Mouse (Mus musculus): Measurements from ENCODE around the gene Cd5.

Cd5 gene

GRCm38 (mm10) chr19:10758708-10759107 lies 19.9 kb upstream of the Cd5 start:
- no peak for DNase-seq (ENCODE audit: low read depth, low spot score)

DNA sequence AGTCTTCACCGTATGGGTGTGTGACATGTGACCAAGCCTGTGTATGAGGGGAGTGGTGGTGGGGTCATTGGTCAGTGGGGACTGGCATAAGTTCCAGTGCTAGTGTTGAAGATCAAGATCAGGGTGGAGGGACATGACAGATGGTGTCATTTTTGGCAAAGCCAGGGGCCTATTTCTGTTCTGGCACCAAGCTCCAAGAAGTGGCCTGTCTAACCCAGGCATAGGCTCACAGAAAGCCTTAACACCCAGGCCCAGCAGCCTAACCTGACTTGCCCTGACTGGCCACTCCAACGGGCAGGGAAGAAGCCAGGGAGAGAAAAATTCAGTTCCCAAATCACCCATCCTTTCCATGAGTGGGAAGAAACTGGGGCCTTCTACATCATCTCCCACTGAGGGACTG lies 18.7 kb upstream of the Cd5 start:
- no peak for DNase-seq (ENCODE audit: low read depth, low spot score)

- DNase-seq (ENCODE audit: low read depth, low spot score) = no peak
Observed at GRCm38 (mm10) chr19:10757125-10757524, 18.3 kb upstream of the Cd5 start.

DNA sequence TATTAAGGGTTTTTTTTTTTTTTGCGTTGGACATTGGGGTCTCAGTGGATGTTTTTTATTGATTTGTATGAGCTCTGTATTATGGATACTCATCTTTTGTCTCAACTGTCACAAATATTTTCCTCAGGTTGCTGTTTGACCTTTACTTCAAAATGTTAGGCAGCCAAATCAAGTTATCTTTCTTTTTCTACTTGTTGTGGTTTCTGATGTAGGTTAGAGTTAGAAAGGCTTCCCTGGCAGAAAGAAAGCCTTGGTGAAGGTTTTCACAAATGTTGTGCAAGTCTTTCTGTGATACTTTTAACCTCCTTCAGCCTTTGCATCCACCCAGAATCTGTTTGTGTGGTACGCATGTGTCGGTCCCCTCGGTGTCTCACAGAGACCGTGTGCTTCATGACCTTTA lies 13.8 kb upstream of the Cd5 start:
- no peak for DNase-seq (ENCODE audit: low read depth, low spot score)

DNA sequence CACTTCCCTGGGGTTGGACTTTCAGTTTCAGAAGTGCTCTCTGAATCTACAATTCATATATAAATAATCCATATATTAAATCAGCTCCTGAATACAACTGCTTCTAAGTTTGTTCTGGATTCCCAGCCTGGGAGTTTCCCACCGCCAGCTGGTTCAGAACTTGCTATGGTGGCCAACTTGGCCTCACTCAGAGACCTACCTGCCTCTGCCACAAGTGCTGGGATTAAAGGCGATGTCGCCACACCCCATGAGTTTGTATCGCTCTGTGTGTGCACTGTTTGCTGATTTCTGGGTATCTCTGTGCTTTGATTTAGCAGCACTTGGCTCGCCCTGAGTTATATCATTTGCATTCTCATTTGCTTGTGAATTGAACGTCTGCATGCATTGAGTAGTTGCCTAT lies 13.3 kb upstream of the Cd5 start:
- DNase-seq (ENCODE audit: low read depth, low spot score) = no peak

- no peak for DNase-seq (ENCODE audit: low read depth, low spot score)
Observed at GRCm38 (mm10) chr19:10751607-10752006, 12.8 kb upstream of the Cd5 start.

GRCm38 (mm10) chr19:10750161-10750560 lies 11.4 kb upstream of the Cd5 start:
- DNase-seq (ENCODE audit: low read depth, low spot score) = no peak

DNA sequence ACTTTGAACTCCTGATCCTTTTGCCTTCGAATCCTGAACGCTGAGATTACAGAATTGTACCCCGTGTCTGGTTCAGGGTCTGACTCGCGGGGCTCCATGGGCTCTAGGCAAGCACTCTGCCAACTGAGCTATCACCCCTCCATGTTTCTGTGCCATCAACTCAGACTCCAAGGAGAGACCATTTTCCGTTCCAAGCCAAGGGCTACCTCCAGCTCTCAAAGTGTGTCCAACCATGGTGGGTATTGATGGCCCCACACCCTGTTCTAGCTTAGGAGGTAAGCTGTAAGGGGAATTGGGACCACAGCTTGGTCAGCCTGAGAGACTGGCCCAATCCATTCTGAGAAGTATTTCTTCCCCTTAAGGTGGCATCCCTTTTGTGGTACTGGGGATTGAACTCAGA lies 10.5 kb upstream of the Cd5 start:
- no peak for DNase-seq (ENCODE audit: low read depth, low spot score)

DNA sequence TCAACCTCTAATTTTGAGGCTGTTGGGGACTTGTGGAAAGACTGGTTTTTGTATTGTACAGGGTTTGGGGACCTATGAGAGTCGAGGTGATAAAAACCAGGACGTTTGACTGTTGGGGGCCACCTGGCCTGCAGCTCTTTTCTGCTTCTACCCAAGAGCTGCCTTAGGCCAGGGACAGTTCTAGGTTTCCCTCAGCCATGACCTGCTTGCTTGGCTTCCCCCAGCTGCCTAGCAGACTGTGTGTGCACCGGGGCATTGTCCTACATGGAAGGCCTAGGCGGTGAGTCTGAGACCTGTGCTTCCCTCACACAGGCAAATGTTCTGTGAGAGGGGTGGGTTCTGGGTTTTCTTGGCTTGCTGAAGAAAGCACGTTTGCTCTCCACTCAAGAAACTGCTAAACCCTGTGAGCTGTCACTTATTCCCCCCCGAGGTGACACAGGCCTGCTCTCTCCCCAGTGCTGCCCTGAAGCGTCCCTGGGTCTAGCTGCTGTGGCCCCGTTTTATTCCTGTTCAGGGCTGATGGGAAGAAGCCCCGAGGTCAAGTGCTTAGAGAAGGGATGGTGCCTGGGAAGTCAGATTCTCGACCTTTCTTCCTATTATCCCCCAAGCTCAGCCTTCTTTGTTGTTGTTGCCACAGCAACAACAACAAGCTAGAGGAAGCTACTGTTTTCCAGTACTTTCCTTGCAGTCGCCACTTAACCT lies 9.8 kb upstream of the Cd5 start:
- DNase-seq (ENCODE audit: low read depth, low spot score) = no peak

- no peak for DNase-seq (ENCODE audit: low read depth, low spot score)
Observed at GRCm38 (mm10) chr19:10747718-10748117, 8.9 kb upstream of the Cd5 start.

DNA sequence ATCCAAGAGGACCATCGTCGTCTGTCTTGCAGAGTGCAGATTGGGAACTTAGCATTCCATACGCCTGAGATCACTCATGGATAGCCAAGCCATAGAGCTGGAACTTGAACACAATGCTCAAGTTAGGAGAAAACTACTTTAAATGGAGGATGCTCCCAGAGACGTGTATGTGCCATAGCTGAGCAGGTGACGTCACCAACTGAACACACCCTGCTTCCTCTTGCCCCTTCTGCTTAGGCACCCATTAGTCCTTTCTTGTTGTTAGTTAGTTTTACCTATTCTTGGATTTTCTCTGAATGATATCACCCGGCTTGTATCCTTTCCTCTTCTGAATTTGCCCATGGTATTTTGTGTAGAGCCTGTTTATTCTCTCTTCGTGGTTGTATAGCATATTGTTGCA lies 8.4 kb upstream of the Cd5 start:
- no peak for DNase-seq (ENCODE audit: low read depth, low spot score)

DNA sequence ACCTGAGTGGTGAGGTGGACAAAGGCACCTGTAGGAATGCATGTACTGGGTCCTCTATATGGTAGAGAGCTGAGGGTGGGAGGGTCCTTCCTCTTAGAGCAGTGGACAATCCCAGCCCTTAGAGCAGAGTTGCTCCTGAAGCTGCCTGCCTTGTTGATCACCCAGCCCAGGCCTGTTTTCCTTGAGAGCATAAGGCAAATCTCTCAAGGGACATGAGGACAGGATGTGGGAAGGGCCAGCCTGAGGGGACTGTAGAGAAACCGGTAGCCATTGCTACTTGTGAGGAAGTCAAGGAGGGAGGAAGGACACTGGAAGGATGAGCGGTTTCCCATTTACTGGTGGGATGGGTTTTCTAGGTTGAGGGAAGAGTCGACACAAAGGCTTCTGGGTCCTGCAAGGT lies 3.8 kb upstream of the Cd5 start:
- no peak for DNase-seq (ENCODE audit: low read depth, low spot score)

DNA sequence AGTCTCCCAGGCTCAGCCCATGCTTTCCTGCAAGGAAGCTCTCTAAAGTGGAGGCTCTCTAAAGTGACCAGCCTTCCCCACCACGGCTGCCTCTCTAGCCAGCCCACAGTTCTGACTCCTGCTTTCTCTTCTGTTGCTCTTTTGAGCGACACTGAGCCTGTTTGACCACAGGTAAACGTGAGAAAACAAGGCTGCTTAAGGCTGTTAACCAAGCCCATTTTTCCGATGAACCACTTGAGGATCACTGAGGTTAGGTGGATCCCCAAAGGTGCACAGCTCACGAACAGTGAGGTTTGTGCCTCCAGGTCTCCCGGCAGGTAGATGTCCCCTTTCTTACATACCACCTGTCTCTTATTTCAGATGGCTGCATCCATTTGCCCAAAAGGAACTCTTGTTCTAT lies 3.3 kb upstream of the Cd5 start:
- DNase-seq (ENCODE audit: low read depth, low spot score) = no peak

DNA sequence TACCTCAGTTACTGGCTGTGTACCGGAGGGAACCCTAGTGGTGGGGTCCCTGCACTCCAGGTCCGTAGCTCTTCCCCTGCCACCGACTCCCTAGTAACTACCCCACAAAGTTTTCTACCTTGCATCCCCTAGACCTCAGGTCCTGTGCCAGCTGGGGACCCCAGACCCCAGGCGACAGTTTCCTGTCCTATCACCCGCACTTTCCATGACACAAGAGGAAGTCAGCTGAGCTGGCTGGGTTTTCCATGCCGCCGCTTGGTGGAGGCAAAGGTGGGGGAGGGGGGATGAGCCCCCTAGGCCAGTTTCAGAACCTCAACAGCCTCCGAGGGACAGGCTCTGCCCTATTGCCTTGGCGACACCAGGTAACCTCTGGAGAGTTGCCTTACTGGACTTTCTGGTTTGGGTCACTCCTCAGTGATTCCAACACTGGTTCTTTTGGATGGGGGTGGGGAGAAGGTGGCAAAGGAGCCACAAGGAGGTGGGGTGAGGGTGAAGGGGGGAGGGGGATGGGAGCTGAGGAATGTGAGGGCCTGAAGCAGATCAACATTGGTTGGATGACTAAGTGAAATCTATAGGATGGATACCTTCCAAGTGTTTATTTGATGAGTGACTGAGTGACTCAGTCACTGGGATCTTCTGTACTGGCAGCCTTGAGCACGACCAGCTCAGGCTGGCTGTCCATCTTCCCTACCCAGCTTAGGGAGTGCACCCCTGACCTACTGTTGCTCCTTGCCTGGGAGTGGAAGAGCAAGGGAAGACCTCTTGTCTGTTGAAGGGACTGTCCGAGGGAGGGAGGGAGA lies 2.0 kb upstream of the Cd5 start:
- no peak for DNase-seq (ENCODE audit: low read depth, low spot score)

GRCm38 (mm10) chr19:10739916-10740315 lies 1.1 kb upstream of the Cd5 start:
- no peak for DNase-seq (ENCODE audit: low read depth, low spot score)

DNA sequence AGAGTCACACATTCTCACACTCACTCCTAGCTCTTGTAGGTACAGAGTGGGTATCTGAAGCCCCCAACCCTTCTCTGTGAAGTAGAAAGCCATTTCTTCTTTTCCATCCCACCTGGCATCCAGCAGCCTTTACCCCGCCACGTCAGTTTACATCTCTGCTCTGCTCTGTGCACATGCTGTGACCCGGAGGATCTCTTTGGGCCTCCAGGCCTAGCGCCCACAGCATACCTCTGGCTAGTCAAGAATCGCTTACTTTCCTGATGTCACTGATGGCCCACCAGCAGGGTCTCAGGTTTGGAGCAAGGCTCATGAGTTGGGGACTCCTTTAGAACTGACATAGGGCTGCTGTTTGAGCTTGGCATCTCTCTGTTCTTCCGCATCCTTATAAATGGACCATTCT lies 764 bp downstream of the Cd5 start:
- DNase-seq (ENCODE audit: low read depth, low spot score) = no peak

DNA sequence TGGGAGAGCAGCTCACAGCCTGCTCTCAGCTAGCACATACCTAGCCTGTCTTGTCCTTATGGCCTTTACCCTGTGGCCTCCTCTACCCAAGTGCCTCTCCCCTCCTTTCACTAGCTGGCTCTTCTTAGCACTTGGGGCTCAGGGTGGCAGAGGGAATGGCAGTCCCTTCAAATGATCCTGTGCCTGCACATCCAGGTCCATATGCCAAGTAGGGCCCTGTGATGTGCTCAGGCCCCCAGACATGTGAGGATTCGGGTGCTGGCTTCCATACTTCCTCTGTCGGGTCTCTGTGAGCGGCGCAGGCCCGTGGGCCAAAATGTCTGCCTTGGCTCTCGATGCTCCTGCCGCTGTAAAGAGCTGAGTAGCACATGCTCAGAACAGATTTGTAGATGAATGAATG lies 2.9 kb downstream of the Cd5 start:
- DNase-seq (ENCODE audit: low read depth, low spot score) = no peak

DNA sequence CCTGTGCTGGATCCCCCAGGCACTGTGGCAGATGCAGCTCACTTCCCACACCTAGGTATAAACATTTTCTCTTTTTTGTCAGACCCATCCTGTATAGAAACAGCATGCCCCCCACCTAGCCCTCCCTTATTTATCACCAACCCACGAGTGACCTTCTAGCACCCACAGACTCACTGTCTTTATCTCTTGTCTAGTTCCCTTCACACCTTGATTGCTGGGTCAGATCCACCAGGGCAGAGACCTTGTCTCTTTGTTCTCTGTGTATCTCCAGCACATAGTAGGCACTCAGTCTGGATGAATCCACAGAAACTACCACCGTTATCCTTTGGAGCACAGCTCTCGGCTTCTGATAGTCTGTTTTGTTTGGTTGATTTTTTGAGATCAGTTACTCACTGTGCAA lies 3.7 kb downstream of the Cd5 start:
- DNase-seq (ENCODE audit: low read depth, low spot score) = no peak

DNA sequence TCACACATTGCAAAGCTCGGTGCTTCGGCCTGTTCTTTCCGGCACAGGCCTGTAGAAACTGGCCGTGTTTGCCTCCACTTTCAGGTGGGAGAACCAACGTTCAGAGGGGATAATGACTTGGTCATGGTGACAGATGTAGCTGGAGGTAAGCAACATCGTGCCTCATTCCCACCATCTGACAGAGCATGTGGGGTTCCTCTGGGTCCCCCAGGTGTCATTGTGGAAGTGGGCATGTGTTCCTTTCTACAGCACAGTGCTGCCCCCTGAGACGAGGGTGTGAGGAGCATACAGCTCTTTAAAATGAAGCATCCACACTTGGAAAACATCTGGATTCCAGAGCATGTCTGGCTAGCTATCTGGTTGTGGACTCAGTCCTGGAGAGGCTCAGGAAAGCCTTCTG lies 4.2 kb downstream of the Cd5 start:
- no peak for DNase-seq (ENCODE audit: low read depth, low spot score)

DNA sequence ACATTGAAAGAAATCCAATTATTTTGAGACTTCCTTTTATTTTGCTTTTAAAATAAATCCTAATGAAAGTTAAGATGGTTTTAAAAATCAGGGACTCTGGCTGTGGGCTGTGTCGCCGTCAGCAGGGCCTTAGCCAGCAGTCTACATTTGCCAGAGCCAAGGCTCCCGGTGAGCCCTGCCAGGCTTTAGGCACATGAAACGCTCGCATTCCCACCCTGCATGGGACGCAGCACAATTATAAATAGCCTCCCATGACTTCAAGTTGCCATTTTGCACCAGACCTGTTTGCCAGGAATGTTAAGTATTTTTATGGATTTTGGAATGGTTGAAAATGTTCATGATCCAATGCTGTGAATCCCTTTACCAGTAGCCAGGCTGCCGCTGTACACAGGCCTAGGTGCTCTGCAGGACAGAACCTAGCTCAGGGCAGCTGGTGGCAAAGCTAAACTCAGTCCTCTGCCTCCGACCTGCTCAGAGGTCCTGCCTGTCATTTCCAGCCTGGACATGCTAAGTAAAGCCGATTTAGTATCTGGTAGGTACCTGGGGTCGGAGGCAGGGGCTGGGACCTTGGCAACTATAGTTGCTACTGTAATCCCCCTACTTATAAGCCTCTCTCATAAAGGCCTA lies 5.2 kb downstream of the Cd5 start:
- DNase-seq (ENCODE audit: low read depth, low spot score) = no peak

- no peak for DNase-seq (ENCODE audit: low read depth, low spot score)
Observed at GRCm38 (mm10) chr19:10732741-10733140, 6.1 kb downstream of the Cd5 start.

DNA sequence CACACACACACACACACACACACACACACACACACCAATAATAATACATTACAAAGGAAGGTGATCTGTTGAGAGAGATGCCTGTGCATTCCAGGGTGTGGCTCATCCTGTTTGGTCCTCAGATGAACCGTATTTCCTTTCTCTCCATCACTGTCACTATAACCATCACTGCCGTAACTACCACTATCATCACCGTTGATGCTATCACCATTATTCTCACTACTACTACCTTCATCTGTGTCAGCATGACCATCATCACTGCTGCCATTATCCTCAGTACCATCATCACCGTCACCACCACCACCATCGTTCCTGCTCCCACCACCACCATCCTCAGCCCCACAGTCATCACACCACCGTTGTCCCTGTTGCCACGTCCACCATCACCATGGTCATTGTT lies 6.8 kb downstream of the Cd5 start:
- no peak for DNase-seq (ENCODE audit: low read depth, low spot score)

- no peak for DNase-seq (ENCODE audit: low read depth, low spot score)
Observed at GRCm38 (mm10) chr19:10730469-10730868, 8.3 kb downstream of the Cd5 start.
